Mouse (Mus musculus) lung, postnatal 0 days (tissue): ENCODE measurements around the gene Dnajc7. TPM values are rescaled to one million over a fixed set of nuclear protein-coding genes. Genes with fewer than 3 reads are reported as not detected.
"Not testable (repeated sequence)": the region's sequence is repeated elsewhere in the genome, so short reads cannot be mapped to it uniquely, and the experiment has no call there.

Source experiments
- ATAC-seq: fragments of 200-750 bp; cut with Nextera tagmentation; 2 replicates; pipeline ENCODE4 v1.8.0; 2017; ENCODE audit warnings: moderate library complexity
- DNase-seq: peaks from one replicate; pipeline ENCODE4 v3.0.0-alpha.2; 2016; ENCODE audit warnings: low spot score
- H3K27ac ChIP-seq: fragments of 300-500 bp; sonication (generic); 2 replicates; pipeline ENCODE4 v1.5.1; 2014; ENCODE audit warnings: antibody characterized with exemption, mild to moderate bottlenecking, low read length, mixed read lengths
- H3K27me3 ChIP-seq: fragments of 300-500 bp; sonication (generic); replicated peaks from 2 replicates; pipeline ENCODE4 v1.6.1; 2014; ENCODE audit warnings: low read length, mixed read lengths; ENCODE audit not compliant: insufficient read depth
- H3K36me3 ChIP-seq: fragments of 300-500 bp; sonication (generic); 2 replicates; pipeline ENCODE4 v1.6.1; 2014; ENCODE audit warnings: low read length, mixed read lengths; ENCODE audit not compliant: insufficient read depth
- H3K4me1 ChIP-seq: fragments of 300-500 bp; sonication (generic); 2 replicates; pipeline ENCODE4 v1.6.1; 2014; ENCODE audit warnings: antibody characterized with exemption, low read depth, low read length, mixed read lengths; ENCODE audit not compliant: insufficient read depth
- H3K4me2 ChIP-seq: fragments of 300-500 bp; sonication (generic); replicated peaks from 2 replicates; pipeline ENCODE4 v1.6.1; 2014; ENCODE audit warnings: low read depth, mild to moderate bottlenecking, low read length, moderate library complexity, mixed read lengths
- H3K4me3 ChIP-seq: fragments of 300-500 bp; sonication (generic); 2 replicates; pipeline ENCODE4 v1.5.1; 2014; ENCODE audit warnings: low read depth, low read length
- H3K9ac ChIP-seq: fragments of 300-500 bp; sonication (generic); replicated peaks from 2 replicates; pipeline ENCODE4 v1.6.1; 2014; ENCODE audit warnings: low read depth, mild to moderate bottlenecking
- H3K9me3 ChIP-seq: fragments of 300-500 bp; sonication (generic); 2 replicates; pipeline ENCODE4 v1.6.1; 2016; ENCODE audit warnings: low read length, mixed read lengths
- CTCF ChIP-seq: IDR thresholded peaks from 2 replicates; pipeline ENCODE4 v1.5.1; 2016; ENCODE audit warnings: antibody characterized with exemption, mild to moderate bottlenecking
- EP300 ChIP-seq: IDR thresholded peaks from 2 replicates; pipeline ENCODE4 v1.6.1; 2016; ENCODE audit warnings: antibody characterized with exemption, mild to moderate bottlenecking, control low read depth
- WGBS: fragments of 180-500 bp; shearing (Covaris S2); extraction: QIAGEN DNeasy Blood & Tissue Kit; methylation state at CpG from one replicate; pipeline ENCODE4 v1.1.7; 2014; 5-methylcytosine and 5-hydroxymethylcytosine counted together
- polyA plus RNA-seq: library from polyadenylated mRNA; unstranded; fragments of >200 nt; fragmentation: Nextera tagmentation; extraction: Ambion mirVana; gene quantifications from 2 replicates; pipeline ENCODE4 v1.2.1, GENCODE M21; 2015

Dnajc7 gene
- polyA plus RNA-seq, 1 experiment from 2014 or later, result 99.1 TPM

GRCm38 (mm10) chr11:100618761-100619484, 1.0 kb downstream of the Dnajc7 start, which contains the start of gene Nkiras2:
Gene Nkiras2, plus strand, starts transcription at chr11:100619244.
- TF ChIP-seq CTCF (no peak), EP300 (no peak)
- peak within 1 kb of the TSS; percentile 97 for H3K27ac ChIP-seq
- peak within 1 kb of the TSS; percentile 98 for H3K4me3 ChIP-seq
- H3K9ac ChIP-seq, result peak within 1 kb of the TSS; percentile 82
- no peaks in the 10 kb centered on the region for H3K27me3 ChIP-seq
- peaks cover 8% of the 10 kb centered on the region; the same call in 1 of the 2 replicates for H3K4me1 ChIP-seq
- no peaks in the 10 kb centered on the region for H3K9me3 ChIP-seq
- ATAC-seq (peak; percentile 77), DNase-seq (peak; percentile 90)
- 0% methylated on average over 32 of the region's 36 CpGs for WGBS
- H3K36me3 ChIP-seq, result no peaks in the 10 kb centered on the region
- peak within 1 kb of the TSS; percentile 83 for H3K4me2 ChIP-seq

- Histone ChIP-seq H3K27me3 (no peaks in the 10 kb centered on the region), H3K4me3 (no peak overlapping the region), H3K9ac (no peak overlapping the region), H3K27ac (no peak overlapping the region), H3K9me3 (no peaks in the 10 kb centered on the region), H3K4me2 (no peak overlapping the region), H3K4me1 (peaks cover 5% of the 10 kb centered on the region; the same call in 1 of the 2 replicates), H3K36me3 (no peaks in the 10 kb centered on the region)
- TF ChIP-seq CTCF, result no peak
- ATAC-seq (no peak), DNase-seq (no peak)
- 83% methylated on average over 4 of the region's 4 CpGs for WGBS
Observed at GRCm38 (mm10) chr11:100617480-100617879, 2.5 kb downstream of the Dnajc7 start.

- ATAC-seq, result not testable (repeated sequence)
Observed at GRCm38 (mm10) chr11:100616836-100617235, 3.1 kb downstream of the Dnajc7 start.

GRCm38 (mm10) chr11:100616332-100616731, 3.6 kb downstream of the Dnajc7 start:
- DNase-seq (no peak), ATAC-seq (no peak)
- Histone ChIP-seq H3K27ac (no peak overlapping the region), H3K27me3 (no peaks in the 10 kb centered on the region), H3K4me1 (peaks cover 5% of the 10 kb centered on the region; the same call in 1 of the 2 replicates), H3K9me3 (no peaks in the 10 kb centered on the region), H3K4me3 (no peak overlapping the region), H3K9ac (no peak overlapping the region), H3K36me3 (no peaks in the 10 kb centered on the region), H3K4me2 (no peak overlapping the region)
- TF ChIP-seq EP300, result no peak
- no peak for TF ChIP-seq CTCF
- 92% methylated on average over 5 of the region's 5 CpGs for WGBS

More at GRCm38 (mm10) chr11:100616836-100617235, 3.1 kb downstream of the Dnajc7 start:
- not testable (repeated sequence) for H3K9me3 ChIP-seq, H3K4me2 ChIP-seq, H3K9ac ChIP-seq, H3K27me3 ChIP-seq, H3K36me3 ChIP-seq, H3K27ac ChIP-seq, H3K4me1 ChIP-seq, DNase-seq, H3K4me3 ChIP-seq
- WGBS, result 90% methylated on average over 7 of the region's 7 CpGs

- DNase-seq (peak; percentile 73), ATAC-seq (peak; percentile 35; the same call in 1 of the 2 replicates)
- WGBS, result 73% methylated on average over 3 of the region's 3 CpGs
- Histone ChIP-seq H3K4me2 (no peak overlapping the region), H3K27ac (no peak overlapping the region), H3K4me3 (no peak overlapping the region), H3K9ac (no peak overlapping the region), H3K36me3 (no peaks in the 10 kb centered on the region), H3K27me3 (no peaks in the 10 kb centered on the region), H3K4me1 (peaks cover 20% of the 10 kb centered on the region), H3K9me3 (no peaks in the 10 kb centered on the region)
- TF ChIP-seq EP300 (no peak), CTCF (no peak)
Observed at GRCm38 (mm10) chr11:100613241-100613640, 6.7 kb downstream of the Dnajc7 start.

GRCm38 (mm10) chr11:100611627-100612026, 8.3 kb downstream of the Dnajc7 start:
- Histone ChIP-seq H3K27ac (no peak overlapping the region), H3K4me1 (peaks cover 20% of the 10 kb centered on the region), H3K4me2 (no peak overlapping the region), H3K9me3 (no peaks in the 10 kb centered on the region), H3K27me3 (no peaks in the 10 kb centered on the region), H3K9ac (no peak overlapping the region), H3K36me3 (no peaks in the 10 kb centered on the region), H3K4me3 (no peak overlapping the region)
- ATAC-seq (no peak), DNase-seq (no peak)
- 85% methylated on average over 6 of the region's 6 CpGs for WGBS
- TF ChIP-seq EP300 (no peak), CTCF (0 out of 2 replicates have a peak, but pooled peaks have one; percentile 16)
